Mouse (Mus musculus): ENCODE data around the gene U2af2.

GRCm38 (mm10) chr7:5033818-5034217, 28.1 kb upstream of the U2af2 start, which contains the start of gene 4632433K11Rik:
- TF ChIP-seq CTCF (IDR thresholded peaks at IDR 0.05; ENCODE audit: borderline replicate concordance, extremely low read depth, insufficient read depth, insufficient read length), result no peak
- no peak for TF ChIP-seq POLR2A (IDR thresholded peaks at IDR 0.05; ENCODE audit: borderline replicate concordance, extremely low read depth, insufficient read depth, insufficient read length, poor library complexity, severe bottlenecking)

Data from brain, embryonic 14.5 days (tissue).